Mouse (Mus musculus) hindbrain, embryonic 14.5 days (tissue): Measurements from ENCODE around the gene Sh3gl1. TPM values are rescaled to one million over a fixed set of nuclear protein-coding genes. Genes with fewer than 3 reads are reported as not detected.

Experiments
- ATAC-seq: fragments of 200-750 bp; cut with Nextera tagmentation; 2 replicates; pipeline ENCODE4 v1.8.0; 2017; ENCODE audit warnings: moderate number of reproducible peaks, mild to moderate bottlenecking, moderate TSS enrichment, moderate library complexity; ENCODE audit not compliant: low FRiP score
- DNase-seq: peaks from one replicate; pipeline ENCODE4 v3.0.0-alpha.2; 2015; ENCODE audit warnings: low spot score
- H3K27ac ChIP-seq: fragments of 300-500 bp; sonication (generic); 2 replicates; pipeline ENCODE4 v1.5.1; 2014; ENCODE audit warnings: mild to moderate bottlenecking, moderate library complexity
- H3K27me3 ChIP-seq: fragments of 300-500 bp; sonication (generic); 2 replicates; pipeline ENCODE4 v1.6.1; 2014; ENCODE audit warnings: mild to moderate bottlenecking, low read length, mixed read lengths; ENCODE audit not compliant: control insufficient read depth, insufficient read depth
- H3K36me3 ChIP-seq: fragments of 300-500 bp; sonication (generic); replicated peaks from 2 replicates; pipeline ENCODE4 v1.6.1; 2014; ENCODE audit not compliant: control insufficient read depth, insufficient read depth
- H3K4me1 ChIP-seq: fragments of 300-500 bp; sonication (generic); replicated peaks from 2 replicates; pipeline ENCODE4 v1.6.1; 2014; ENCODE audit warnings: antibody characterized with exemption, low read length, mixed read lengths; ENCODE audit not compliant: control insufficient read depth, insufficient read depth
- H3K4me2 ChIP-seq: fragments of 300-500 bp; sonication (generic); replicated peaks from 2 replicates; pipeline ENCODE4 v1.6.1; 2014; ENCODE audit warnings: mild to moderate bottlenecking, moderate library complexity
- H3K4me3 ChIP-seq: fragments of 300-500 bp; sonication (generic); replicated peaks from 2 replicates; pipeline ENCODE4 v1.5.1; 2014; ENCODE audit warnings: mild to moderate bottlenecking, low read length
- H3K9ac ChIP-seq: fragments of 300-500 bp; sonication (generic); 2 replicates; pipeline ENCODE4 v1.6.1; 2014
- H3K9me3 ChIP-seq: fragments of 300-500 bp; sonication (generic); 2 replicates; pipeline ENCODE4 v1.6.1; 2016; ENCODE audit warnings: low read length; ENCODE audit not compliant: control insufficient read depth
- WGBS: fragments of 180-500 bp; shearing (Covaris S2); extraction: QIAGEN DNeasy Blood & Tissue Kit; methylation state at CpG from one replicate; pipeline ENCODE4 v1.1.7; 2014; 5-methylcytosine and 5-hydroxymethylcytosine counted together
- polyA plus RNA-seq: library from polyadenylated mRNA; unstranded; fragments of >200 nt; fragmentation: Nextera tagmentation; extraction: Ambion mirVana; gene quantifications from 2 replicates; pipeline ENCODE4 v1.2.1, GENCODE M21; 2014

Sh3gl1 gene
- polyA plus RNA-seq, 1 experiment from 2014 or later, result 91.1 TPM

GRCm38 (mm10) chr17:56016793-56017785, 19.3 kb downstream of the Sh3gl1 start:
- WGBS, result 85% methylated on average over 15 of the region's 15 CpGs
- peaks cover 82% of the 10 kb centered on the region for H3K36me3 ChIP-seq
- H3K27ac ChIP-seq, result no peak overlapping the region
- no peak overlapping the region for H3K4me3 ChIP-seq
- no peaks in the 10 kb centered on the region for H3K27me3 ChIP-seq
- no peak overlapping the region for H3K9ac ChIP-seq
- no peak overlapping the region for H3K4me2 ChIP-seq
- no peak for DNase-seq
- no peak for ATAC-seq
- H3K4me1 ChIP-seq, result no peaks in the 10 kb centered on the region; the same call in 1 of the 2 replicates
- H3K9me3 ChIP-seq, result no peaks in the 10 kb centered on the region

GRCm38 (mm10) chr17:56016382-56016781, 20.1 kb downstream of the Sh3gl1 start:
- Histone ChIP-seq H3K4me2 (no peak overlapping the region), H3K4me1 (peaks cover 4% of the 10 kb centered on the region; the same call in 1 of the 2 replicates), H3K27me3 (no peaks in the 10 kb centered on the region), H3K27ac (no peak overlapping the region), H3K9me3 (no peaks in the 10 kb centered on the region), H3K9ac (no peak overlapping the region), H3K4me3 (no peak overlapping the region), H3K36me3 (peaks cover 89% of the 10 kb centered on the region)
- ATAC-seq, result no peak
- DNase-seq, result no peak
- 91% methylated on average over 8 of the region's 8 CpGs for WGBS

- 93% methylated on average over 9 of the region's 9 CpGs for WGBS
- no peak for ATAC-seq
- peaks cover 98% of the 10 kb centered on the region for H3K36me3 ChIP-seq
Observed at GRCm38 (mm10) chr17:56015293-56015692, 21.1 kb downstream of the Sh3gl1 start.

GRCm38 (mm10) chr17:56011441-56011840, 25.0 kb downstream of the Sh3gl1 start:
- H3K27ac ChIP-seq, result no peak overlapping the region
- H3K9ac ChIP-seq, result peak overlapping the region; percentile 90
- H3K4me2 ChIP-seq, result peak overlapping the region; percentile 91; the same call in 1 of the 2 replicates
- no peak for DNase-seq
- no peak for ATAC-seq
- WGBS, result 91% methylated on average over 7 of the region's 7 CpGs
- no peaks in the 10 kb centered on the region for H3K27me3 ChIP-seq
- H3K9me3 ChIP-seq, result no peaks in the 10 kb centered on the region
- peaks cover 25% of the 10 kb centered on the region for H3K4me1 ChIP-seq
- peaks cover 60% of the 10 kb centered on the region for H3K36me3 ChIP-seq
- H3K4me3 ChIP-seq, result no peak overlapping the region

More at GRCm38 (mm10) chr17:56015293-56015692, 21.1 kb downstream of the Sh3gl1 start:
- no peak overlapping the region for H3K27ac ChIP-seq
- no peaks in the 10 kb centered on the region for H3K27me3 ChIP-seq
- no peak overlapping the region for H3K4me3 ChIP-seq
- H3K9me3 ChIP-seq, result no peaks in the 10 kb centered on the region
- no peak overlapping the region for H3K9ac ChIP-seq
- peaks cover 15% of the 10 kb centered on the region for H3K4me1 ChIP-seq
- H3K4me2 ChIP-seq, result no peak overlapping the region
- no peak for DNase-seq

- H3K4me2 ChIP-seq, result peak overlapping the region; percentile 91
- H3K9me3 ChIP-seq, result no peaks in the 10 kb centered on the region
- H3K9ac ChIP-seq, result peak overlapping the region; percentile 90
- H3K36me3 ChIP-seq, result peaks cover 53% of the 10 kb centered on the region
- peak overlapping the region; percentile 88 for H3K4me3 ChIP-seq
- WGBS, result 5% methylated on average over 9 of the region's 9 CpGs
- no peaks in the 10 kb centered on the region for H3K27me3 ChIP-seq
- DNase-seq (peak; percentile 75), ATAC-seq (no peak)
- no peak overlapping the region for H3K27ac ChIP-seq
- peaks cover 25% of the 10 kb centered on the region for H3K4me1 ChIP-seq
Observed at GRCm38 (mm10) chr17:56010681-56011080, 25.8 kb downstream of the Sh3gl1 start.

GRCm38 (mm10) chr17:56010255-56010654, 26.2 kb downstream of the Sh3gl1 start:
- peak overlapping the region; percentile 91 for H3K4me2 ChIP-seq
- H3K27ac ChIP-seq, result peak overlapping the region; percentile 98; the same call in 1 of the 2 replicates
- DNase-seq (no peak), ATAC-seq (no peak)
- peaks cover 25% of the 10 kb centered on the region for H3K4me1 ChIP-seq
- H3K4me3 ChIP-seq, result peak overlapping the region; percentile 88
- H3K9ac ChIP-seq, result peak overlapping the region; percentile 90
- no peaks in the 10 kb centered on the region for H3K27me3 ChIP-seq
- 77% methylated on average over 14 of the region's 14 CpGs for WGBS
- peaks cover 49% of the 10 kb centered on the region for H3K36me3 ChIP-seq
- H3K9me3 ChIP-seq, result no peaks in the 10 kb centered on the region

- H3K4me2 ChIP-seq, result peak overlapping the region; percentile 91
- H3K4me1 ChIP-seq, result peaks cover 25% of the 10 kb centered on the region
- no peak for DNase-seq
- H3K9me3 ChIP-seq, result no peaks in the 10 kb centered on the region
- 25% methylated on average over 2 of the region's 2 CpGs for WGBS
- no peaks in the 10 kb centered on the region for H3K27me3 ChIP-seq
- peak overlapping the region; percentile 88 for H3K4me3 ChIP-seq
- H3K27ac ChIP-seq, result peak overlapping the region; percentile 98
- H3K36me3 ChIP-seq, result peaks cover 45% of the 10 kb centered on the region
- ATAC-seq, result no peak
- peak overlapping the region; percentile 90 for H3K9ac ChIP-seq
Observed at GRCm38 (mm10) chr17:56009962-56010240, 26.5 kb downstream of the Sh3gl1 start.

GRCm38 (mm10) chr17:56009088-56009961, 27.1 kb downstream of the Sh3gl1 start:
- Histone ChIP-seq H3K4me2 (peak overlapping the region; percentile 91), H3K9me3 (no peaks in the 10 kb centered on the region), H3K27me3 (no peaks in the 10 kb centered on the region), H3K36me3 (peaks cover 39% of the 10 kb centered on the region), H3K4me3 (peak overlapping the region; percentile 88), H3K4me1 (peaks cover 25% of the 10 kb centered on the region), H3K27ac (peak overlapping the region; percentile 98), H3K9ac (peak overlapping the region; percentile 90)
- ATAC-seq (peak; percentile 90), DNase-seq (peak; percentile 83)
- under 1% methylated on average over 60 of the region's 62 CpGs for WGBS
